Mouse (Mus musculus) intestine, postnatal 0 days (tissue): ENCODE data around the gene Tmem266. TPM values are rescaled to one million over a fixed set of nuclear protein-coding genes. Genes with fewer than 3 reads are reported as not detected.

Source experiments
- ATAC-seq: fragments of 200-750 bp; cut with Nextera tagmentation; 2 replicates; pipeline ENCODE4 v1.8.0; 2017; ENCODE audit warnings: mild to moderate bottlenecking, moderate TSS enrichment, moderate library complexity
- H3K27ac ChIP-seq: fragments of 300-500 bp; sonication (generic); 2 replicates; pipeline ENCODE4 v1.5.1; 2014; ENCODE audit warnings: mild to moderate bottlenecking, low read depth, low read length, moderate library complexity
- H3K27me3 ChIP-seq: fragments of 300-500 bp; sonication (generic); replicated peaks from 2 replicates; pipeline ENCODE4 v1.6.1; 2014; ENCODE audit warnings: low read length, mixed read lengths; ENCODE audit not compliant: control insufficient read depth, insufficient read depth
- H3K36me3 ChIP-seq: fragments of 300-500 bp; sonication (generic); 2 replicates; pipeline ENCODE4 v1.6.1; 2014; ENCODE audit warnings: mild to moderate bottlenecking, moderate library complexity; ENCODE audit not compliant: control insufficient read depth, insufficient read depth
- H3K4me1 ChIP-seq: fragments of 300-500 bp; sonication (generic); replicated peaks from 2 replicates; pipeline ENCODE4 v1.6.1; 2014; ENCODE audit warnings: antibody characterized with exemption, low read length, mixed read lengths; ENCODE audit not compliant: control insufficient read depth, insufficient read depth
- H3K4me2 ChIP-seq: fragments of 300-500 bp; sonication (generic); replicated peaks from 2 replicates; pipeline ENCODE4 v1.6.1; 2014; ENCODE audit warnings: low read depth, mild to moderate bottlenecking, moderate library complexity
- H3K4me3 ChIP-seq: fragments of 300-500 bp; sonication (generic); 2 replicates; pipeline ENCODE4 v1.5.1; 2014; ENCODE audit warnings: low read depth, low read length
- H3K9ac ChIP-seq: fragments of 300-500 bp; sonication (generic); 2 replicates; pipeline ENCODE4 v1.6.1; 2014; ENCODE audit warnings: mild to moderate bottlenecking, low read depth, low read length
- H3K9me3 ChIP-seq: fragments of 300-500 bp; sonication (generic); 2 replicates; pipeline ENCODE4 v1.6.1; 2016; ENCODE audit warnings: mixed run types; ENCODE audit not compliant: control insufficient read depth
- CTCF ChIP-seq: sonication (generic); IDR thresholded peaks from 2 replicates; pipeline ENCODE4 v1.5.1; 2016; ENCODE audit warnings: low read depth, mild to moderate bottlenecking, control low read depth, antibody characterized with exemption, moderate library complexity
- WGBS: fragments of 180-500 bp; shearing (Covaris S2); extraction: QIAGEN DNeasy Blood & Tissue Kit; methylation state at CpG from one replicate; pipeline ENCODE4 v1.1.7; 2014; 5-methylcytosine and 5-hydroxymethylcytosine counted together
- polyA plus RNA-seq: library from polyadenylated mRNA; unstranded; fragments of >200 nt; fragmentation: Nextera tagmentation; extraction: Ambion mirVana; gene quantifications from 2 replicates; pipeline ENCODE4 v1.2.1, GENCODE M21; 2015

The Tmem266 gene
- polyA plus RNA-seq, 1 experiment from 2014 or later, result 0.21 TPM

DNA sequence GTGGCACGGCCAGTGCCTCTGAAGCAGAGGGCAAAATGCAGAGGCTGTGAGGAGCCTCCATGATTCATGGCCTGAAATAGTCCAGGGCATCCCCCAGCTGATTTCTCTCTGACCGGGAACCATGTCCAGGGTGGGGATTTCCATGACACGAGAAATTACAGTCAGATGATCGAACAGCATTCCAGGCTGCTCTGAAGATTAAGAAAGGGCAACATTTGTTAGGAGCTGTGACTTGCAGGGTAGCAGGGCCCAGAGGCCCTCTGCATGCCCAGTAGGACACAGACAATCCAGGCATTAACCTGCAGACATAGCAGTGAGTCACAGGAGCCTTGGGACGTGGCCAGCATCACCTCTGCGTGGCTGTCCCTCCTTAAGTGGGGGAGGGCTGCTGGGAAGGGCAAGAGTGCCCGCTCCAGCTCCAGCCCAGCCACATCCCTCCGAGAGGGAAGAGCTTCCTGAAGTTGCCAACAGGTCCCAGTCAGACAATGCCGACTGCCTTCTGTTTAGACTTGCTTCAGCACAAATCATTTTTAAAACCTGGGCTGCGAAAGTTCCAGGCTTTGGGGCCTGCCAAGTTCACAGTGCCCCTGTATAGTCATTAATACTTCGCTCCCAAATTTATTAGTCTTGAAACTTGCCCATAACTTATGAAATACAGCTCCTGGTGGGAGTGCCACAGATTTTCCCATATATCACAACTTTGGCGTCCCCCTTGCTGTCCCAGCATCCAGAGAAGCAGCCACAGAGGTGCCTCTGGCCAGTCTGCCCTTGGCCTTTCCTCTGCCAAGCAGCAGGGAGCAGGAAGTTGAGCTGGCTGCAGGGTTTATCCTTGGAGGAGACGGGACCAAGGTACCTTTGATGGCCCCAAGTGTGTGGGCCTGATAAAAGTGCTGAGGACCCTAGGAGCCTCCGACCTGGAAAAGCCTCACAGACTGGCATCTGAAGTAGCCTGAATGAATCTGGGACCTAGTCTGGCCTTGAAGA is 105.9 kb downstream of the Tmem266 start:
- Histone ChIP-seq H3K4me2 (no peak overlapping the region), H3K27me3 (no peaks in the 10 kb centered on the region), H3K27ac (no peak overlapping the region), H3K36me3 (no peaks in the 10 kb centered on the region), H3K4me3 (no peak overlapping the region), H3K9me3 (no peaks in the 10 kb centered on the region), H3K9ac (no peak overlapping the region), H3K4me1 (0 out of 2 replicates have a peak, but pooled peaks cover 4% of the 10 kb centered on the region)
- no peak for TF ChIP-seq CTCF
- no peak for ATAC-seq
- WGBS, result 66% methylated on average over 14 of the region's 14 CpGs

DNA sequence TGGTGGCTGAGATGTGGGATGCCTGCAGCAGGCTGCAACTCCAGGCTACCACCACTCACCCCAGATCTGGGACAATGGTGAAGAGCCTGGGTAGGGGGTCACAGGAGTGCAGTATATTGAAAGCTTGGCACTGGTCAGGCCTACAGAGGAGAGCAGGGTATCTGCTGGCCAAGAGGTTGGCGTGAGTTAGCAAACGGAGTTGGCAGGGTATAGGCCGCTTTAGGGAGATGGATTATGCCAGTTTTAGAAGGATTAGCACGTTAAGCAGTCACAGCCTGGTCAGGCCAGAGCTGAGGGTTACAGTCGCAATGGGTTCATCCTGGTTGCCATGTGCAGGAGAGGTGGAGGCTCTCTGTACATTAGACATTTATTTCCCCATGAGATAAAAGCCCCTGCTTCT is 107.2 kb downstream of the Tmem266 start:
- WGBS, result 92% methylated on average over 5 of the region's 5 CpGs
- H3K9me3 ChIP-seq, result no peaks in the 10 kb centered on the region
- TF ChIP-seq CTCF, result no peak
- no peaks in the 10 kb centered on the region for H3K27me3 ChIP-seq
- no peak overlapping the region for H3K27ac ChIP-seq
- H3K4me2 ChIP-seq, result no peak overlapping the region
- H3K36me3 ChIP-seq, result no peaks in the 10 kb centered on the region
- no peak overlapping the region for H3K9ac ChIP-seq
- no peak for ATAC-seq
- H3K4me1 ChIP-seq, result 0 out of 2 replicates have a peak, but pooled peaks cover 4% of the 10 kb centered on the region
- H3K4me3 ChIP-seq, result no peak overlapping the region

GRCm38 (mm10) chr9:55438433-55438832 is 111.7 kb downstream of the Tmem266 start:
- Histone ChIP-seq H3K27me3 (no peaks in the 10 kb centered on the region), H3K36me3 (no peaks in the 10 kb centered on the region), H3K9ac (no peak overlapping the region), H3K27ac (no peak overlapping the region), H3K4me1 (no peaks in the 10 kb centered on the region), H3K9me3 (no peaks in the 10 kb centered on the region), H3K4me2 (no peak overlapping the region), H3K4me3 (no peak overlapping the region)
- no peak for TF ChIP-seq CTCF
- WGBS, result 39% methylated on average over 3 of the region's 3 CpGs
- no peak for ATAC-seq

DNA sequence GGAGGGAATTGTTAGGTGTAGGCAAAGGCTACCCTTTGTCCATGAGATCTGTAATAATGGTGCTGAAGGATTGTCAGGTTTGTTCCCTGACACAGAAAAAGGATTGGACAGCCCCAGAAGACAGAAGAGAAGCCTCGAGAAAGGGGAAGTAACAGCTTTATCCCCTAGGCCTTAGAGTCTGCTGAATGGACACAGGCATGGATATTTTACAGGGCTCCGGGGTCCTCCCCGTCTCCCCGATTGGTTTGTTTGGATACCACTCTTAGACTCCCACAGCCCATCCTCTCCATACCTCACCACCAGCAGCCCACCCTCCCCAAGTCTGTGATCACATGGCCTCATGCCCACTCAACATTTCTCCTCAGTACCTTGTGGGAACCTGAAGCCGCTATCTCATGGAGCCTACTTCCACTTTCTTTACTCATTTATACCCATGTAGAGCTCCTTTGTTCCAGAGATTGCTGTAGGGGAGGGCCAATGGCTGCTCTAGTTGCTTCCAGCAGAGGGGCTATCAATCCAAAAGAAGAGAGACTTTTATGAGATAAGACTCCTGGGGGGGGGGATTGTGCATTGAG is 112.6 kb downstream of the Tmem266 start:
- no peak for TF ChIP-seq CTCF
- WGBS, result 89% methylated on average over 5 of the region's 5 CpGs

GRCm38 (mm10) chr9:55447509-55447908 is 120.8 kb downstream of the Tmem266 start:
- H3K4me1 ChIP-seq, result no peaks in the 10 kb centered on the region
- H3K27ac ChIP-seq, result no peak overlapping the region
- no peaks in the 10 kb centered on the region for H3K36me3 ChIP-seq
- 84% methylated on average over 4 of the region's 4 CpGs for WGBS
- H3K27me3 ChIP-seq, result no peaks in the 10 kb centered on the region
- no peak overlapping the region for H3K9ac ChIP-seq
- no peak overlapping the region for H3K4me3 ChIP-seq
- H3K9me3 ChIP-seq, result no peaks in the 10 kb centered on the region
- no peak overlapping the region for H3K4me2 ChIP-seq
- no peak for TF ChIP-seq CTCF
- no peak for ATAC-seq

More for the DNA sequence above, 112.6 kb downstream of the Tmem266 start:
- no peak for ATAC-seq
- H3K36me3 ChIP-seq, result no peaks in the 10 kb centered on the region
- no peaks in the 10 kb centered on the region for H3K4me1 ChIP-seq
- no peaks in the 10 kb centered on the region for H3K9me3 ChIP-seq
- no peak overlapping the region for H3K27ac ChIP-seq
- H3K4me3 ChIP-seq, result no peak overlapping the region
- no peaks in the 10 kb centered on the region for H3K27me3 ChIP-seq
- H3K4me2 ChIP-seq, result no peak overlapping the region
- H3K9ac ChIP-seq, result no peak overlapping the region

GRCm38 (mm10) chr9:55449108-55449507 is 122.4 kb downstream of the Tmem266 start:
- no peak for TF ChIP-seq CTCF
- no peaks in the 10 kb centered on the region for H3K9me3 ChIP-seq
- no peaks in the 10 kb centered on the region for H3K27me3 ChIP-seq
- no peak overlapping the region for H3K4me3 ChIP-seq
- H3K9ac ChIP-seq, result no peak overlapping the region
- ATAC-seq, result no peak
- 85% methylated on average over 1 of the region's 1 CpGs for WGBS
- no peak overlapping the region for H3K27ac ChIP-seq
- no peaks in the 10 kb centered on the region for H3K4me1 ChIP-seq
- no peaks in the 10 kb centered on the region for H3K36me3 ChIP-seq
- no peak overlapping the region for H3K4me2 ChIP-seq
